Mouse (Mus musculus): ENCODE measurements around the gene Nt5dc1. TPM values are rescaled to one million over a fixed set of nuclear protein-coding genes. Genes with fewer than 3 reads are reported as not detected.

Nt5dc1 gene
- total RNA-seq, 4 experiments from 2014 or later: 3.4 to 5.0 (median 4.0) TPM

DNA sequence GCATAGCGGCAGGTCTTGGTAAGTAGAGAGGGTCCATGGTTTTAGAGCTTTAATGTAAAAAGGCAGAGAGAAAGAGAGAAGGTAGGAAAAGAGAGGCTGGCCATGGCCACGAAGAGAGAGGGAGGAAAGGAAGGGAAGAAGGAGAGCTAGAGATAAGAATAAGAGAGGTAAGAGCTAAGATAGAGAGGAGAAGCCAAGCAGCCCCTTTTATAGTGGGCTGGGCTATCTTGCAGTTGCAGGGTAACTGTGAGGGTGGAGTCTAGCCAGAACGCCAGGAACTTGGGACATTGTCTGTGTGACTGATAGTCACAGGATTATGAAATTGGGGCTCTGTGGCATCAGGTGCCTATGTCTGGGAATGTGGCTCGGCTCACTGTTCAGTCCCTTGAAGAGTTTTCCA is 179.8 kb downstream of the Nt5dc1 start:
- no peak for DNase-seq (ENCODE audit: low spot score in 2 of 2)

Other genes with a start within 250 kb of the Nt5dc1 start
- 10 to 100 TPM in 1 of 4 experiments, 1 to 10 TPM in 3; 8.0 to 10.5 (median 8.3) TPM for gene Dse, start 210.8 kb downstream of the Nt5dc1 start, total RNA-seq (2022)
- gene Tspyl1, start 136.4 kb downstream of the Nt5dc1 start, total RNA-seq (2022): 100 to 1,000 TPM; 158 to 178 (median 166) TPM
- gene Tspyl4, start 121.1 kb downstream of the Nt5dc1 start, total RNA-seq (2022): 100 to 1,000 TPM; 349 to 398 (median 369) TPM
- under 1 TPM in 2 of 4 experiments, not detected in 2; 0.16 to 0.20 TPM for gene Col10a1, start 28.6 kb downstream of the Nt5dc1 start, total RNA-seq (2022)
- under 1 TPM; 0.12 to 0.25 (median 0.15) TPM for gene Frk, start 64.8 kb upstream of the Nt5dc1 start, total RNA-seq (2022)

All from layer of hippocampus, adult 8-10 months (tissue).